Comparison of ENCODE assay signal across 11 mouse cellular contexts in the genomic region with DNA sequence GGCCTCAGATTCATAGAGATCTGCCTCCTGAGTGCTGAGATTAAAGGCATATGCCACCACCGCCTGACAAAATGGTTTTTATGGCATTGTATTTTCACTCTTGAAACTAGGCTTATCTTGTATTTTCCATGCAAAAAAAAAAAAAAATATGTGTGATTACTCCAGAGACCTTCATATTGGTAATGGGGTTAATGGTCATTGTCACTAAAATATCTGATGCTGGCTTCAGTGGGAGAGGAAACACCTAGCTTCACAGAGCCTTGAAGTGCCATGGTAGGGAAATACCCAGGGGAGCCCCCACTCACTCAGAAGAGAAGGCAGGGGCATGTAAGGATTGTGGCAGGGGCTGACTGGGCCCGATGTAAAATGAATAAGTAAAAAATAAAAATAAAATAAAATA.
"Had no signal": no experiment of that assay in that cellular context is flagged by ENCODE, and none has a peak within 500 bp of the region (broad histone marks: within the 10 kb centered on the region; RNA-seq: fewer than 3 reads in every experiment).

No protein-coding gene starts in this region.

- DNase-seq: retina, postnatal 1 day; right cerebral cortex, adult 18-20 months; right cerebral cortex, postnatal 14 days; right cerebral cortex, postnatal 25 days; right cerebral cortex, postnatal 4 days; spleen, adult 18-20 months; thymus, adult 18-20 months; thymus, adult 2 months; thymus, postnatal 14 days; thymus, postnatal 36 days; thymus, postnatal 4 days had no signal
